Mouse (Mus musculus) erythroblast, embryonic 14.5 days (primary cell): ENCODE measurements around the gene Ncoa1. TPM values are rescaled to one million over a fixed set of nuclear protein-coding genes. Genes with fewer than 3 reads are reported as not detected.

Experiments
- H3K27me3 ChIP-seq: 2 replicates; pipeline ENCODE4 v1.6.1; 2012; ENCODE audit warnings: inconsistent platforms; ENCODE audit not compliant: control insufficient read depth
- H3K36me3 ChIP-seq: 2 replicates; pipeline ENCODE4 v1.6.1; 2012; ENCODE audit warnings: mild to moderate bottlenecking, inconsistent platforms; ENCODE audit not compliant: control insufficient read depth
- H3K4me1 ChIP-seq: 2 replicates; pipeline ENCODE4 v1.6.1; 2012; ENCODE audit warnings: inconsistent platforms; ENCODE audit not compliant: control insufficient read depth
- H3K4me3 ChIP-seq: replicated peaks from 2 replicates; pipeline ENCODE3; 2012; ENCODE audit warnings: moderate library complexity, mild to moderate bottlenecking, inconsistent platforms
- H3K9me3 ChIP-seq: 2 replicates; pipeline ENCODE4 v1.6.1; 2012; ENCODE audit warnings: low read length, inconsistent platforms, mixed read lengths; ENCODE audit not compliant: control insufficient read depth
- GATA1 ChIP-seq: IDR thresholded peaks from 2 replicates; pipeline ENCODE4 v1.6.1; 2012; ENCODE audit warnings: low read length, inconsistent platforms, mixed read lengths
- TAL1 ChIP-seq: IDR thresholded peaks from 3 replicates; pipeline ENCODE4 v1.6.1; 2012; ENCODE audit warnings: low read length, inconsistent platforms, mixed read lengths
- polyA plus RNA-seq: library from polyadenylated mRNA; stranded (reverse); fragments of >175 nt; gene quantifications from 2 replicates; pipeline ENCODE4 v1.2.3, GENCODE M21; 2012

The Ncoa1 gene
- polyA plus RNA-seq, 1 experiment = 0.07 TPM

GRCm38 (mm10) chr12:4306712-4307313, 170.2 kb downstream of the Ncoa1 start:
- Histone ChIP-seq H3K9me3 (no peaks in the 10 kb centered on the region), H3K4me1 (no peaks in the 10 kb centered on the region), H3K36me3 (no peaks in the 10 kb centered on the region), H3K4me3 (no peak overlapping the region), H3K27me3 (no peaks in the 10 kb centered on the region)
- no peak for TF ChIP-seq GATA1
- no peak for TF ChIP-seq TAL1

GRCm38 (mm10) chr12:4299300-4299699, 177.7 kb downstream of the Ncoa1 start:
- no peak overlapping the region for H3K4me3 ChIP-seq
- peaks cover 2% of the 10 kb centered on the region for H3K4me1 ChIP-seq
- no peaks in the 10 kb centered on the region for H3K27me3 ChIP-seq
- TF ChIP-seq TAL1 (no peak), GATA1 (no peak)
- H3K36me3 ChIP-seq = no peaks in the 10 kb centered on the region; the same call in 1 of the 2 replicates
- no peaks in the 10 kb centered on the region for H3K9me3 ChIP-seq

GRCm38 (mm10) chr12:4298626-4299025, 178.4 kb downstream of the Ncoa1 start:
- Histone ChIP-seq H3K4me1 (peaks cover 2% of the 10 kb centered on the region), H3K36me3 (no peaks in the 10 kb centered on the region; the same call in 1 of the 2 replicates), H3K27me3 (no peaks in the 10 kb centered on the region), H3K9me3 (no peaks in the 10 kb centered on the region), H3K4me3 (no peak overlapping the region)
- TF ChIP-seq TAL1 (no peak), GATA1 (no peak)

GRCm38 (mm10) chr12:4295881-4296280, 181.1 kb downstream of the Ncoa1 start:
- peaks cover 2% of the 10 kb centered on the region for H3K4me1 ChIP-seq
- no peaks in the 10 kb centered on the region; the same call in 1 of the 2 replicates for H3K36me3 ChIP-seq
- no peaks in the 10 kb centered on the region for H3K9me3 ChIP-seq
- H3K27me3 ChIP-seq = no peaks in the 10 kb centered on the region
- no peak overlapping the region for H3K4me3 ChIP-seq
- TF ChIP-seq GATA1 (no peak), TAL1 (no peak)

- H3K36me3 ChIP-seq = no peaks in the 10 kb centered on the region; the same call in 1 of the 2 replicates
- H3K4me3 ChIP-seq = no peak overlapping the region
- TF ChIP-seq TAL1 = no peak
- no peak for TF ChIP-seq GATA1
- no peaks in the 10 kb centered on the region for H3K27me3 ChIP-seq
- H3K4me1 ChIP-seq = peaks cover 2% of the 10 kb centered on the region
- H3K9me3 ChIP-seq = no peaks in the 10 kb centered on the region
Measured at GRCm38 (mm10) chr12:4295281-4295680, 181.7 kb downstream of the Ncoa1 start.

- Histone ChIP-seq H3K4me3 (no peak overlapping the region), H3K27me3 (no peaks in the 10 kb centered on the region), H3K36me3 (no peaks in the 10 kb centered on the region; the same call in 1 of the 2 replicates), H3K9me3 (no peaks in the 10 kb centered on the region), H3K4me1 (peaks cover 2% of the 10 kb centered on the region)
- TF ChIP-seq GATA1 (no peak), TAL1 (no peak)
Measured at GRCm38 (mm10) chr12:4293813-4294212, 183.2 kb downstream of the Ncoa1 start.

- Histone ChIP-seq H3K4me3 (no peak overlapping the region), H3K4me1 (no peaks in the 10 kb centered on the region), H3K9me3 (no peaks in the 10 kb centered on the region), H3K27me3 (no peaks in the 10 kb centered on the region), H3K36me3 (no peaks in the 10 kb centered on the region)
- TF ChIP-seq GATA1 (no peak), TAL1 (no peak)
Measured at GRCm38 (mm10) chr12:4285186-4285585, 191.8 kb downstream of the Ncoa1 start.

- TF ChIP-seq GATA1 = no peak
- no peak for TF ChIP-seq TAL1
- Histone ChIP-seq H3K27me3 (no peaks in the 10 kb centered on the region), H3K9me3 (no peaks in the 10 kb centered on the region)
Measured at GRCm38 (mm10) chr12:4279878-4280277, 197.1 kb downstream of the Ncoa1 start.

GRCm38 (mm10) chr12:4278978-4279755, 197.8 kb downstream of the Ncoa1 start:
- H3K4me3 ChIP-seq = no peak overlapping the region
- TF ChIP-seq GATA1 (no peak), TAL1 (no peak)

More at GRCm38 (mm10) chr12:4279878-4280277, 197.1 kb downstream of the Ncoa1 start:
- peaks cover 3% of the 10 kb centered on the region for H3K4me1 ChIP-seq
- no peaks in the 10 kb centered on the region for H3K36me3 ChIP-seq
- H3K4me3 ChIP-seq = no peak overlapping the region

More at GRCm38 (mm10) chr12:4278978-4279755, 197.8 kb downstream of the Ncoa1 start:
- H3K9me3 ChIP-seq = no peaks in the 10 kb centered on the region
- H3K4me1 ChIP-seq = peaks cover 3% of the 10 kb centered on the region
- no peaks in the 10 kb centered on the region; the same call in 1 of the 2 replicates for H3K36me3 ChIP-seq
- H3K27me3 ChIP-seq = no peaks in the 10 kb centered on the region
